Mouse (Mus musculus): ENCODE results near the gene Plekhh3.

The Plekhh3 gene

DNA sequence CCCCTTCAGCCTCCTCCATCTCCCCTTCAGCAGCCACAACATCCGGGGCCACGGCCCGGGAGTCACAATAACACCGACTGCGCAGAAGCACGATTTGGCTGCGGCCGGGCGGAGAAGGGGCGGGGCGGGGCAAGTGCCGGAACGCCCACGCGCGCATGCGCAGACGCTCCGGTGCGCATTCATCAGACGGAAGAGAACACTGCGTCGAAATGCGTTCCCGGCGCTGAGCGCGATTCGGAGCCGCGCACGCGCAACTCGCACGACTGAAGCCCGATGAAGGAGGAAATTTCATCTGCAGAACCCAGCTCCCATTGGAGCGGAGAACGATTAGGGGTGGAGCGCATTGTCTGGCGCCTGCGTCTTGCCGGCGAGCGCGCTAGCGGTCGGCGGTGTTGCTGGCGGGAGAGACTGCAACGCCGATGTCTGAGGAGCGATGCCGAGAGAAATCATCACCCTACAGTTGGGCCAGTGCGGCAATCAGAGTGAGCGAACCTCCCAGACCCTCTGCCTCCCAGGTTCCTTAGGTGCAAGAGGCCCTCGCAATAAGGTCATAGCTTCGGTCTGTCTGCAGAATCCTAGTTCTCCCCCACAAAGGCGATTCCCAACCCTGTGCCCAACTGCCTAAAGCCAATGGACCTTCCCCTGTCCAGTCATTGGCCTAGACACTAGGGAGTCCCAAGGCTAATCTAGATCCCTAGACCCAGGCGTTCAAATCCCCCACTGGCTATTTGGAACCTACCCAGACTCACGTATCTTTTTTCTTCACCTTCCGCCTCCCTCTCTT lies 51.2 kb downstream of the Plekhh3 start, which contains the start of the genes Retreg3 and Tubg1:
Gene Retreg3, minus strand, starts transcription at position 133 of the 784 bp plus-strand sequence.
Gene Tubg1, plus strand, starts transcription at position 178 of the 784 bp plus-strand sequence.
- peak; percentile 99 for DNase-seq (ENCODE audit: low read depth, low spot score)

DNA sequence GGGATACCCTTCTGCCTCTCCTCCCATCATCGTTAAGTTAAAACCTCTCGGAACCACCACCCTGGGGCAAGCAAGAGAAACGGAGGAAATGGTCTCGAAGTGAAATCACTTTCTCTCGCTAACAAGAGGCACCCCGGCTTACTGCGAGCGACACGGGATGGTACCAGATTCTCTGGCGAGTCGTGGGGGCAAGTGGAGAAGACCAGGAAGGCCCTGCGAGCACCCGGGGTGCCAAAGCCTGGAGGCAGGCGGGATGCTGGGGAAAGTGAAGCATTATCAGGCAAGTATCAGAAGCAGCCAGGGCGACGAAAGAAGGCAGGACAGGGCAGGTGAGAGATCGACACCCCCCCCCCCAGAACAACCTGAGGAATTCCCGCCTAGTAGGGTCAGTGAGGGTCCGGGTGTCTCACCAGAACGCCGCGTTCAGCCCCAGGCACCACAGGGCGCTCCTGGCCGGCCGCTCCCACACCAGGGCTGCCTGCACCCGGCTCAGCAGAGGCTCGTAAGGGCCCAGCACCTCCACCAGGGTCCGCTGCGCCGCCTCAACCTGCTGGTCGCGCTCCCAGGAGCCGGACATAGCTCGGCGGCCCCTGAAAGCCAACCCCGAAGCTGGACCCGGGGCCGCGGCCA lies 51.9 kb downstream of the Plekhh3 start:
- DNase-seq (ENCODE audit: low read depth, low spot score), result no peak

DNA sequence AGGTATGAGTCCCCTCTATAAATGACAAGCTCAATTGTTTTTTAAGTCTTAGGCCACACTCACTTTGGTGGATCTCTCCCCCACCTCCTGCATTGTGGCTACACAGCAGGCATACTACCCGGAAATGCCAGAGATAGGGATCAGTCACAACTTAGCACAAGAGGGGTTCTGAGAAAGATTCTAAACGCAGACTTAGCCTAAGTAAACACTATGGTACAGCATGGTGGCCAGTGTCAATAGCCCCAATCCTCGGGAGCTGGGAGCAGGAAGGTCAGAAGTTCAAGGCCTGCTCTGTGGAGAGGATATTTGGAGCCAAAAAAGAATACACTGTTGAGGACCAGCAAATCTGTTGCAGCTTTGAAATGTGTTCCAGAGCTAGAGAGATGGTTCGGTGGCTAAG lies 53.0 kb downstream of the Plekhh3 start:
- DNase-seq (ENCODE audit: low read depth, low spot score), result no peak

DNA sequence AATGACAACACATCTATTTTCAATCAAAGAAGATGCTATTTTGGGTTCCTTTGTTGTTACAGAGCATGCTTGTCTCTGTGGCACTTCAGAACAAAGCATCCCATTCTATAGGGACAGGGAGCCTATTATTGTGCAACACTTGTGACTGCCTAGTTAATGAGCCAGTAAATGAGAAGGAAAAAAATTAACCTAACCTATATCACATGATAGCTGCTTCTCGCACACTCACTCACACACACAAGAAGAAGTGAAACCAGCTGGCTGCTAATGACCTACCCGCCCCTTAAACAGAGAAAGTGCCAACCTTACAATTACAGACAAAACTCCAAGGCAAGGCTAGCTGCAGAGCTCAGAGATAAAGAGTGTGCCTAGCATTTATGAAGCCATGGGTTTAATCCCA lies 55.6 kb downstream of the Plekhh3 start:
- no peak for DNase-seq (ENCODE audit: low read depth, low spot score)
